Mouse (Mus musculus) heart, adult 2 months (tissue): ENCODE measurements around the gene Plekha8. TPM values are rescaled to one million over a fixed set of nuclear protein-coding genes. Genes with fewer than 3 reads are reported as not detected.

ENCODE experiments used
- DNase-seq, 2 experiments: peaks; one replicate each; pipeline ENCODE4 v3.0.0; 2021
- H3K27ac ChIP-seq: fragments of 200-600 bp; 2 replicates; pipeline ENCODE4 v1.8.1; 2022
- H3K27me3 ChIP-seq: fragments of 200-500 bp; 2 replicates; pipeline ENCODE4 v1.6.1; 2012; ENCODE audit warnings: mild to moderate bottlenecking, low read length, inconsistent platforms, mixed read lengths; ENCODE audit not compliant: control insufficient read depth, insufficient read depth
- H3K36me3 ChIP-seq: fragments of 200-500 bp; 2 replicates; pipeline ENCODE4 v1.6.1; 2012; ENCODE audit warnings: low read length, inconsistent platforms; ENCODE audit not compliant: control insufficient read depth, insufficient read depth
- H3K4me1 ChIP-seq: fragments of 200-500 bp; 2 replicates; pipeline ENCODE4 v1.6.1; 2011; ENCODE audit warnings: low read length; ENCODE audit not compliant: control insufficient read depth, insufficient read depth
- H3K4me3 ChIP-seq: fragments of 200-600 bp; 2 replicates; pipeline ENCODE4 v1.8.1; 2022
- H3K79me2 ChIP-seq: fragments of 200-500 bp; replicated peaks from 2 replicates; pipeline ENCODE4 v1.6.1; 2012; ENCODE audit warnings: mild to moderate bottlenecking, inconsistent platforms, low read length, moderate library complexity, mixed read lengths; ENCODE audit not compliant: control insufficient read depth, insufficient read depth
- H3K9ac ChIP-seq: fragments of 200-500 bp; 2 replicates; pipeline ENCODE4 v1.6.1; 2012; ENCODE audit warnings: low read depth, mild to moderate bottlenecking, control low read depth, inconsistent platforms, low read length, mixed read lengths
- CTCF ChIP-seq: fragments of 200-600 bp; IDR thresholded peaks from 2 replicates; pipeline ENCODE4 v1.8.1; 2022; ENCODE audit warnings: antibody characterized with exemption, mild to moderate bottlenecking, moderate library complexity
- EP300 ChIP-seq: fragments of 200-500 bp; IDR thresholded peaks from 2 replicates; pipeline ENCODE4 v1.6.1; 2011; ENCODE audit warnings: low read depth, low read length, control low read depth; ENCODE audit not compliant: insufficient read depth
- POLR2A ChIP-seq: fragments of 200-500 bp; IDR thresholded peaks from 2 replicates; pipeline ENCODE4 v1.6.1; 2011; ENCODE audit warnings: mild to moderate bottlenecking, low read depth, low read length, control low read depth; ENCODE audit not compliant: insufficient read depth
- WGBS: fragments of 180-500 bp; shearing (Covaris S2); methylation state at CpG from one replicate; pipeline ENCODE4 v1.1.7; 2018; 5-methylcytosine and 5-hydroxymethylcytosine counted together
- intact Hi-C: fragments of 180-260 bp; cut with DNase I; formaldehyde crosslinking; loops from one replicate; pipeline ENCODE4 v1.15.1; 2025
- polyA plus RNA-seq: library from polyadenylated mRNA; depleted of rRNA; stranded (reverse); fragments of >200 nt; gene quantifications from 2 replicates; pipeline ENCODE4 v1.2.3, GENCODE M21; 2012
- total RNA-seq, 2 experiments: library from RNA; stranded (reverse); gene quantifications; 2 replicates each; pipeline ENCODE4 v1.2.3; 2021

Gene Plekha8
- total and polyA plus RNA-seq, 3 experiments, result 2.6 to 9.7 (median 9.0) TPM

DNA sequence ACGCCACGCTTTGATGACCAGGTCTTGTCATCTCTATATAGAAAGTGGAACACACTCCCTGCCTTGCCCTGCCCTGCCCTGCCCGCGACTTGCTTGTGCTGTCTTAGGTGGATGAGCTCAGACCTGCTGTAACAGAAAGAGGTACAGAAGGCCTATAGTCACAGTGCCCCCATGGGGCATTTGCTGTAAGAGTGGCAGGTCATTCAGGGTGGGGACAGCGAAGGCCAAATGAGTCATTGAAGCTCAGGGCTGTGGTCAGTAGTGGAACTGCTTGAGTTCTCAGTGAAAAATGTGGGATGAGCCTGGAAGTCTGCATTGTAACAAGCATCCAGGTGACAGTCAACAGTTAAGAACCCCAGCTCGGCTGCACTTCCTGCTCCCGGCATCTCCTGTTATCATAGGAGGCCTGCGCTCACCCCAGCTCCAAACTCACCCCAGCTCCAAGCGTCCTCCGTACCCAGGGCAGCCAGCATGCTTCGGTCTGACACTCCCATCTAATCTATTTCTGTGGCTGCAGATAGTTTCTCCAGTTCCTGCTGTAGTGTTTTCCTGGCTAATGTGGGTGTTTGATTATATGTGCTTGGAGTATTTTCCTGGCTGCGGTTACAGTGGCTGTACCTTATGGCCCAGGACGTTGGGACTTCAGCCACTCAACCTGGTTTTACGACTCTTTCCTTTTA, 90.9 kb downstream of the Plekha8 start:
- no peak for TF ChIP-seq POLR2A
- TF ChIP-seq EP300, result no peak
- no peak for TF ChIP-seq CTCF
- H3K27me3 ChIP-seq, result no peaks in the 10 kb centered on the region
- H3K9ac ChIP-seq, result no peak overlapping the region
- no peaks in the 10 kb centered on the region for H3K36me3 ChIP-seq
- WGBS, result 58% methylated on average over 14 of the region's 14 CpGs
- no peaks in the 10 kb centered on the region for H3K79me2 ChIP-seq
- peaks cover 2% of the 10 kb centered on the region for H3K4me1 ChIP-seq
- no peak for DNase-seq
- H3K4me3 ChIP-seq, result no peak overlapping the region
- no peak overlapping the region for H3K27ac ChIP-seq
- intact Hi-C loops, result no loop called here

DNA sequence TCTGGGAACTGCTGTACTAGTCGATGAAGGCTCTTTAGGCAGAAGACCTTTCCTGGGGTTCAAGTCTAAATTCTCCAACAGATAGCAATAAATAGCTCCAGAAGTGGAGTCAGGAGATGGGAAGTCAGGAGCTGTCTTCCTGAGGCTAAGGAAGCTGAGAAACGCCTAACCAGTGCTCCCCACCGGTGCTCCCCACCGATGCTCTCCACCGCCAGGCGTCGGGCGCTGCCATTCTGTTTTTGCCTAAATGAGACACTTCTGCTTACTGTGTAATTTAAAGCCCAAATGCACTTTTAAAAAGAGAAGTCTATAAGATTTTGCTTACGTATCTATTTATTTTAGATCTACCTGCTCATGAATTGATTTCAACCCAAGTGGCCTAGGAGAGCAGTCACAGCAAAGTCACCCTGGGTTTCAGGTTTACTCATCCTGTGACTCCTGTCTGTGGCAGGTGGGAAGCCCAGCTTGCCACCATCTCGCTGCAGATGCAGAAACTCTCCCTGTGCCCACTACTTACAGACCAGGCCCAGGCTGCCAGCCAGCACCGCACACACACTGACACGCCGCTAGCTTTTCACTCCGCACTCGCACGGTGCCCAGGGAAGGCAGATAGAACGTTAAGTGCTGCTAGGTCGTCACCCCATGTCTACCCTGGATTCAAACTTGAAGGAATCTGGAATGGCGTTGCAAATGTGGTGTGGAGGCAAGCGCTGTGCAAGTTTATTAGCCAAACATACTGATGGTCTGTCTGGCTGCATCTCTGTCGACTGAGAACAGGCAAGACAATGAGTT, 92.2 kb downstream of the Plekha8 start:
- no peak overlapping the region for H3K27ac ChIP-seq
- H3K4me3 ChIP-seq, result no peak overlapping the region
- H3K79me2 ChIP-seq, result no peaks in the 10 kb centered on the region
- no peaks in the 10 kb centered on the region for H3K27me3 ChIP-seq
- no peak for TF ChIP-seq EP300
- TF ChIP-seq CTCF, result no peak
- TF ChIP-seq POLR2A, result no peak
- peak in 1 of 2 experiments; percentile 13 for DNase-seq
- H3K4me1 ChIP-seq, result peaks cover 3% of the 10 kb centered on the region
- no peak overlapping the region for H3K9ac ChIP-seq
- intact Hi-C loops, result no loop called here
- 90% methylated on average over 21 of the region's 21 CpGs for WGBS
- H3K36me3 ChIP-seq, result no peaks in the 10 kb centered on the region

DNA sequence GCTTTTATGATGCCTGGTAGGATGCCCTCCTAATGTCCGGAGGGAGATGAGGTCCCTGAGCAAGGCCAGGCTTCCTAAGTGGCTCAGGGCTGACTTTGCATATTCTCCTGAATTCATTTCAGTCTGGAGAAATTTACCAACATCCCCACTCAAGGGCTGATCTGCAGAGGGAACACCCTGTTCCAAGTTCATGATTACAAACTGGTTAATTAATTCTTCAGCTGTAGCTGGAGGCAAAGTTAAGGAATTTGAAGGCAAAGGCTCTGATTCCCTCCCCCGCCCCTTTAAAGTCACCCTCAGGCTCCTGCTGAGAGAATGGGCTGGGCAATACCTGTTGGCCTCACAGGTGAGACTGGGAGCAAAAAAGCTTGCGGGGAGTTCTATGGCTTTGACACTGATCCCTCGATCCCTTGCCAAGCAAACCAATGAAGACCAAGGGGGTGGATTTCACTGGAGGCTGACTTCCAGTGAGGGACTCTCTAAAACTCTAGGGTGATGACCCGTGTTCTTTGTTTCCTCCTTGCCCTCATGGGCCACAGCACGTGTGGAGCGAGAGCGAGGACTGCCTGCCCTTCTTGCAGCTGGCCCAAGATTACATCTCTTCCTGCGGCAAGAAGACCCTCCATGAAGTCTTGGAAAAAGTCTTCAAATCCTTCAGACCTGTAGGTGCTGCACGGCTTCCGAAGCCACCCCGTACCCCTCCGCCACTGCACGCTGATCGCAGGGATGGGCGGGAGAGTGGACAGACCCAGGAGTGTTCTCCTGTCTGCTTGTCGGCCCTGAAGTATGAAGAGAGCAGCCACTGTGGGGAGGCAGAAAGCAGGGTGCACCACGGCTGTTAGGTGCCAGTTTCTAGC, 93.8 kb downstream of the Plekha8 start:
- H3K27ac ChIP-seq, result no peak overlapping the region
- H3K27me3 ChIP-seq, result no peaks in the 10 kb centered on the region
- intact Hi-C loops, result no loop called here
- TF ChIP-seq POLR2A (no peak), EP300 (no peak), CTCF (no peak)
- no peak overlapping the region for H3K4me3 ChIP-seq
- no peaks in the 10 kb centered on the region for H3K79me2 ChIP-seq
- H3K9ac ChIP-seq, result no peak overlapping the region
- no peak for DNase-seq
- 86% methylated on average over 18 of the region's 18 CpGs for WGBS
- H3K36me3 ChIP-seq, result no peaks in the 10 kb centered on the region
- peaks cover 1% of the 10 kb centered on the region; the same call in 1 of the 2 replicates for H3K4me1 ChIP-seq

DNA sequence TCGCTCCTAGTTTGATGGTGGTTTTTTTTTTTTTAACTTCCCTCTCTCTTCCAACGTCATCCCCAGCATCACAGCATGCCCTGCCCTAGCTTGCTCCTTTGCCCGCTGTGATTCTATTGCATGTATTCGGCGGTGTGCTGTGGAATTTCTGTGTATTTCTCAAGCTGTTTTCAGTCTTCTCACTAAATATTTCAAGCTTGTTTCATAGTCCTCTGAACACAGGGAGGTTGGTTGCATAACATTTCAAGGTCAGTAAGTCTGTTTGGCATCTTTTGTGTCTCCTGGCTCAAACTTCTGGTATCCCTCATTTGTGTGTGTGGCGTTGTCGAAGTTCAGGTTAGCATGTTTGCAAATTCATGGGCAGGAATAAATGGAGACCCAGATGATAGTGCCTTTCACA, 94.8 kb downstream of the Plekha8 start:
- Histone ChIP-seq H3K9ac (no peak overlapping the region), H3K27ac (no peak overlapping the region), H3K79me2 (no peaks in the 10 kb centered on the region), H3K4me3 (no peak overlapping the region), H3K36me3 (no peaks in the 10 kb centered on the region), H3K27me3 (no peaks in the 10 kb centered on the region), H3K4me1 (peaks cover 1% of the 10 kb centered on the region; the same call in 1 of the 2 replicates)
- 91% methylated on average over 7 of the region's 7 CpGs for WGBS
- no peak for DNase-seq
- intact Hi-C loops, result no loop called here
- no peak for TF ChIP-seq CTCF
- TF ChIP-seq POLR2A, result no peak
- TF ChIP-seq EP300, result no peak

DNA sequence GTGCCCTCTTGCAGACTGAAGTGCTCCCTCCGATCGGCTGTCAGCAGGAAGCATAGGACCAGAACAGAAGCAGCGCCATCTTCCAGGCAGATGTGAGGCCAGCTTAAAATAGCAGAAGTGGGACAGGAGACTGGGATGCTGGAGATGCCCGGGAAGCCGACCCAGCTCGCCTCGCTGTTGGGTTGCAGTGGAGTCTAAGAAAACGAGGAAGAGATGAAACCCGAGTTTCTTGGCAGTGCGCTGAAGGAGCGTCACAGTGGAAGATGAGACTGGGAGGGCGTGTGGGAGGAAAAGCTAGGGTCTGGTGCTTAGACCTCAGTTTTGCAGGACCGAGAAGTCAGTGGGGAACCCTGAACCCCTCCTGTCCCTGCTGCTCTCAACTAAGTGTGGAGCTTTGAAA, 95.9 kb downstream of the Plekha8 start:
- Histone ChIP-seq H3K4me1 (peaks cover 1% of the 10 kb centered on the region; the same call in 1 of the 2 replicates), H3K36me3 (no peaks in the 10 kb centered on the region), H3K4me3 (no peak overlapping the region), H3K79me2 (no peaks in the 10 kb centered on the region), H3K27ac (no peak overlapping the region), H3K27me3 (no peaks in the 10 kb centered on the region), H3K9ac (no peak overlapping the region)
- TF ChIP-seq CTCF, result no peak
- no peak for TF ChIP-seq POLR2A
- no peak for TF ChIP-seq EP300
- intact Hi-C loops, result no loop called here
- 72% methylated on average over 13 of the region's 13 CpGs for WGBS
- peak in 1 of 2 experiments; percentile 15 for DNase-seq
